Mouse (Mus musculus): ENCODE measurements around the gene Tmem135. TPM values are rescaled to one million over a fixed set of nuclear protein-coding genes. Genes with fewer than 3 reads are reported as not detected.
"Not testable (repeated sequence)": the region's sequence is repeated elsewhere in the genome, so short reads cannot be mapped to it uniquely, and the experiment has no call there.

Tmem135 gene
- polyA plus RNA-seq, 1 experiment from 2014 or later = 21.0 TPM

GRCm38 (mm10) chr7:89296941-89297340 is 107.1 kb downstream of the Tmem135 start:
- no peak overlapping the region for H3K4me2 ChIP-seq (replicated peaks; ENCODE audit: low read depth)
- no peak for TF ChIP-seq CTCF (IDR thresholded peaks at IDR 0.05; ENCODE audit: low read depth)
- no peak for TF ChIP-seq EP300 (optimal IDR thresholded peaks at IDR 0.05)
- no peak overlapping the region for H3K9ac ChIP-seq (ENCODE audit: low read length)
- 93% methylated on average over 1 of the region's 1 CpGs for WGBS
- DNase-seq (ENCODE audit: low spot score) (no peak), ATAC-seq (ENCODE audit: low FRiP score, low TSS enrichment) (no peak)
- H3K9me3 ChIP-seq (ENCODE audit: control insufficient read depth, low read length) = no peaks in the 10 kb centered on the region
- no peaks in the 10 kb centered on the region for H3K27me3 ChIP-seq (ENCODE audit: control insufficient read depth, insufficient read depth, low read length)
- H3K36me3 ChIP-seq (ENCODE audit: control insufficient read depth, insufficient read depth, low read length) = no peaks in the 10 kb centered on the region
- H3K4me1 ChIP-seq (replicated peaks; ENCODE audit: control insufficient read depth, insufficient read depth) = no peaks in the 10 kb centered on the region
- no peak overlapping the region for H3K27ac ChIP-seq (replicated peaks)
- H3K4me3 ChIP-seq (ENCODE audit: low read depth, low read length) = no peak overlapping the region

- Histone ChIP-seq H3K9ac (ENCODE audit: low read length) (no peak overlapping the region), H3K27me3 (ENCODE audit: control insufficient read depth, insufficient read depth, low read length) (no peaks in the 10 kb centered on the region), H3K9me3 (ENCODE audit: control insufficient read depth, low read length) (no peaks in the 10 kb centered on the region), H3K4me3 (ENCODE audit: low read depth, low read length) (no peak overlapping the region), H3K4me1 (replicated peaks; ENCODE audit: control insufficient read depth, insufficient read depth) (no peaks in the 10 kb centered on the region), H3K36me3 (ENCODE audit: control insufficient read depth, insufficient read depth, low read length) (no peaks in the 10 kb centered on the region), H3K27ac (replicated peaks) (no peak overlapping the region), H3K4me2 (replicated peaks; ENCODE audit: low read depth) (no peak overlapping the region)
- ATAC-seq (ENCODE audit: low FRiP score, low TSS enrichment) (no peak), DNase-seq (ENCODE audit: low spot score) (no peak)
- TF ChIP-seq CTCF (IDR thresholded peaks at IDR 0.05; ENCODE audit: low read depth) = no peak
- no peak for TF ChIP-seq EP300 (optimal IDR thresholded peaks at IDR 0.05)
- 90% methylated on average over 7 of the region's 7 CpGs for WGBS
Measured at GRCm38 (mm10) chr7:89282664-89283063, 121.4 kb downstream of the Tmem135 start.

DNA sequence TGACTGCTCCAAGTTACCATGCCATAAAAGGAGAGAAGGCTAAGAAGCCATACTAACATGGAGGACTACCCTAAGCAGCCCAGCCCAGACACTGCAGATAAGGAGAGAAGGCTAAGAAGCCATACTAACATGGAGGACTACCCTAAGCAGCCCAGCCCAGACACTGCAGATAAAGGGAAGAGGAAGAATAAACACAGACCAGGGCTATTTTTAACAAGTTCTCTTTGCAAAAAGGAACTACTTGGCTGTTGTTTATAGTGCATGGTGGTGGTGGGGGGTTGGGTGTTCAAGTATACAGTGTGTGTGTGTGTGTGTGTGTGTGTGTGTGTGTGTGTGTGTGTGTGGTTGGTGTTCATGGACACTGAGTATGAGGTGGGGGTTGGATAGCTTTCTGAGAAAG is 133.6 kb downstream of the Tmem135 start:
- H3K4me1 ChIP-seq (replicated peaks; ENCODE audit: control insufficient read depth, insufficient read depth); H3K9ac ChIP-seq (ENCODE audit: low read length); DNase-seq (ENCODE audit: low spot score); H3K27me3 ChIP-seq (ENCODE audit: control insufficient read depth, insufficient read depth, low read length); H3K4me3 ChIP-seq (ENCODE audit: low read depth, low read length); ATAC-seq (ENCODE audit: low FRiP score, low TSS enrichment); H3K36me3 ChIP-seq (ENCODE audit: control insufficient read depth, insufficient read depth, low read length); H3K27ac ChIP-seq (replicated peaks); H3K9me3 ChIP-seq (ENCODE audit: control insufficient read depth, low read length); H3K4me2 ChIP-seq (replicated peaks; ENCODE audit: low read depth): not testable (repeated sequence)

DNA sequence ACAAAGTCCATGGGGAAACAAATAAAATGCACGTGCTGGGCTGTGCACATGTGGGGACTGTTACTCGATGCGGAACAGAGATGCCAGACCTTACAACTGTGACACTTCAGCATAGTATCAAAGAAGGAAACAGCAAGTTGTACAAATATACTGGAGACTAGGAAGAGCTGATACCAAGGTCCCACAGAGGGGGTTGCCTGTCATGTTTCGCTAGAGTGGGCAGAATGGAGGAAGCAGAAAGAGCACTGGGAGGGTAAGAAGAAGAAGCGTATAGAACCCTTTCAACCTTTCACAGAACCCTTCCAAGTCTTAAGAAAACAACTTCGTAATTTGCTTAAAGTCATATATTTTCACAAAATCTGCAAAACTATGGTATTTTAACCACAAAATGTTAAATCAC is 134.2 kb downstream of the Tmem135 start:
- no peak for DNase-seq (ENCODE audit: low spot score)
- Histone ChIP-seq H3K9me3 (ENCODE audit: control insufficient read depth, low read length) (no peaks in the 10 kb centered on the region), H3K9ac (ENCODE audit: low read length) (no peak overlapping the region), H3K27ac (replicated peaks) (no peak overlapping the region), H3K4me2 (replicated peaks; ENCODE audit: low read depth) (no peak overlapping the region), H3K4me1 (replicated peaks; ENCODE audit: control insufficient read depth, insufficient read depth) (no peaks in the 10 kb centered on the region), H3K4me3 (ENCODE audit: low read depth, low read length) (no peak overlapping the region), H3K27me3 (ENCODE audit: control insufficient read depth, insufficient read depth, low read length) (no peaks in the 10 kb centered on the region), H3K36me3 (ENCODE audit: control insufficient read depth, insufficient read depth, low read length) (no peaks in the 10 kb centered on the region)
- no peak for ATAC-seq (ENCODE audit: low FRiP score, low TSS enrichment)
- no peak for TF ChIP-seq CTCF (IDR thresholded peaks at IDR 0.05; ENCODE audit: low read depth)
- TF ChIP-seq EP300 (optimal IDR thresholded peaks at IDR 0.05) = no peak
- WGBS = 85% methylated on average over 6 of the region's 6 CpGs

GRCm38 (mm10) chr7:89267542-89267941 is 136.5 kb downstream of the Tmem135 start:
- Histone ChIP-seq H3K27me3 (ENCODE audit: control insufficient read depth, insufficient read depth, low read length) (no peaks in the 10 kb centered on the region), H3K27ac (replicated peaks) (no peak overlapping the region), H3K4me2 (replicated peaks; ENCODE audit: low read depth) (no peak overlapping the region), H3K4me3 (ENCODE audit: low read depth, low read length) (no peak overlapping the region), H3K9me3 (ENCODE audit: control insufficient read depth, low read length) (no peaks in the 10 kb centered on the region), H3K36me3 (ENCODE audit: control insufficient read depth, insufficient read depth, low read length) (no peaks in the 10 kb centered on the region), H3K9ac (ENCODE audit: low read length) (no peak overlapping the region), H3K4me1 (replicated peaks; ENCODE audit: control insufficient read depth, insufficient read depth) (no peaks in the 10 kb centered on the region)
- no peak for DNase-seq (ENCODE audit: low spot score)
- TF ChIP-seq CTCF (IDR thresholded peaks at IDR 0.05; ENCODE audit: low read depth) (no peak), EP300 (optimal IDR thresholded peaks at IDR 0.05) (no peak)
- 35% methylated on average over 1 of the region's 1 CpGs for WGBS
- ATAC-seq (ENCODE audit: low FRiP score, low TSS enrichment) = no peak

GRCm38 (mm10) chr7:89266017-89266760 is 137.8 kb downstream of the Tmem135 start:
- Histone ChIP-seq H3K4me1 (replicated peaks; ENCODE audit: control insufficient read depth, insufficient read depth) (no peaks in the 10 kb centered on the region), H3K36me3 (ENCODE audit: control insufficient read depth, insufficient read depth, low read length) (no peaks in the 10 kb centered on the region), H3K27me3 (ENCODE audit: control insufficient read depth, insufficient read depth, low read length) (no peaks in the 10 kb centered on the region), H3K27ac (replicated peaks) (no peak overlapping the region), H3K4me2 (replicated peaks; ENCODE audit: low read depth) (no peak overlapping the region), H3K4me3 (ENCODE audit: low read depth, low read length) (no peak overlapping the region), H3K9me3 (ENCODE audit: control insufficient read depth, low read length) (no peaks in the 10 kb centered on the region), H3K9ac (ENCODE audit: low read length) (no peak overlapping the region)
- ATAC-seq (ENCODE audit: low FRiP score, low TSS enrichment) (no peak), DNase-seq (ENCODE audit: low spot score) (no peak)
- no peak for TF ChIP-seq CTCF (IDR thresholded peaks at IDR 0.05; ENCODE audit: low read depth)
- TF ChIP-seq EP300 (optimal IDR thresholded peaks at IDR 0.05) = no peak
- WGBS = 73% methylated on average over 7 of the region's 7 CpGs

Data from stomach, postnatal 0 days (tissue).